Mouse (Mus musculus): ENCODE measurements around the gene Zfp385a.

Zfp385a gene

GRCm38 (mm10) chr15:103339961-103340337 lies at the start of gene Zfp385a:
Gene Zfp385a (minus strand): TSS chr15:103340093.
- no peak for DNase-seq (ENCODE audit: low spot score)

- DNase-seq (ENCODE audit: low spot score) = peak; percentile 62
Measured at GRCm38 (mm10) chr15:103388556-103389145, 48.8 kb upstream of the Zfp385a start.

GRCm38 (mm10) chr15:103383771-103384488 lies 44.0 kb upstream of the Zfp385a start:
- DNase-seq (ENCODE audit: low spot score) = no peak

- DNase-seq (ENCODE audit: low spot score) = peak; percentile 61
Measured at GRCm38 (mm10) chr15:103382795-103383406, 43.0 kb upstream of the Zfp385a start.

DNA sequence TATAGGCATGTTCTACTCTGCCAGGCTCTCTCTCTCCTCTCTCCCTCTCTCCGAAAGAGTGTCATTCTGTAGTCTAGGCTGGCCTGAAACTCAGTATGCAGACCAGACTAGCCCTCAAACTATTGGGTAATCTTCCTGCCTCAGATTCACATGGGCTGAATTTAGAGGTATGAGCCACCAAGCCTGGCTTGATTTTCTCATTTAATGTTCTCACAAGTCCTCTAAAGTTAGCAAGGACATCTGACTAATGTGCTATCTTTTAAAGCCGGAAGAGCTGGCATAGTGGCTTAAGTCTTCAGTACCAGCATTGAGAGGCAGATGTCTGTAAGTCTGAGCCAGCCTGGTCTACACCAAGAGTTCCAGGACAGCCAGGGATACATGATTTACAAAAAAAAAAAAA lies 42.2 kb upstream of the Zfp385a start:
- DNase-seq (ENCODE audit: low spot score) = no peak

DNA sequence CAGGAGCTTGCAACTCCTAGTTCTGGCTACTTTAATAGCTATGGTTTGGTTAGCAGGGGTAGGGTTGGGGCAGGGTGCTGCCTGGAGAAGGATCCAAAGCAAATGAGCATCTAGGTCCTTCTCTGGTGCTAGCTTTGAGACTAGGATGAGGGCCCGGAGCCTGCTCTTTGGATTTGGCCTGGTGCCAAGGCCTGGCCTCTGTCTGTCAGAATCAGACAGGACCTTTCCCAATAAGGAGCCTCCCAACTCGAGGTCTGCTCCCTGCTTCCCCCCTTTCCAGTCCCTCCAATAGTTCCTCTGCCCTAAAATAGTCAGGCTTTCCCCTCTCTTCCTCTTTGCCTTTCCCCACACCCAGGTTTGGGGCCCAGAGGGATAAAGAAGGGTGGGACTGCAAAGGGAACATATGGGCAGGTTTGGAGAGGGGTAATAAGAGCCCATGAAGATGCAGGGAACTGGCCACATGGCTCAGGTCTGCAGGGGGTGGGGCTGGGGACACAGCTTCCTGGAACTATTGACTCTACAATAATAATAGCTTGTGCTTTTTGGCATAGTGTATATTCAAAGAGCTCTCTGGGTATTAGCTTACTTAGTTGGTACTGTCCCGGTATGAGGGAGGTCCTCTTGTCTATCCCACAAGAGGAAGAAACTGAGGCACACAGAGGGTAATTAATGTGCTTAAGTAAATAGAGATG lies 38.9 kb upstream of the Zfp385a start:
- DNase-seq (ENCODE audit: low spot score) = no peak

DNA sequence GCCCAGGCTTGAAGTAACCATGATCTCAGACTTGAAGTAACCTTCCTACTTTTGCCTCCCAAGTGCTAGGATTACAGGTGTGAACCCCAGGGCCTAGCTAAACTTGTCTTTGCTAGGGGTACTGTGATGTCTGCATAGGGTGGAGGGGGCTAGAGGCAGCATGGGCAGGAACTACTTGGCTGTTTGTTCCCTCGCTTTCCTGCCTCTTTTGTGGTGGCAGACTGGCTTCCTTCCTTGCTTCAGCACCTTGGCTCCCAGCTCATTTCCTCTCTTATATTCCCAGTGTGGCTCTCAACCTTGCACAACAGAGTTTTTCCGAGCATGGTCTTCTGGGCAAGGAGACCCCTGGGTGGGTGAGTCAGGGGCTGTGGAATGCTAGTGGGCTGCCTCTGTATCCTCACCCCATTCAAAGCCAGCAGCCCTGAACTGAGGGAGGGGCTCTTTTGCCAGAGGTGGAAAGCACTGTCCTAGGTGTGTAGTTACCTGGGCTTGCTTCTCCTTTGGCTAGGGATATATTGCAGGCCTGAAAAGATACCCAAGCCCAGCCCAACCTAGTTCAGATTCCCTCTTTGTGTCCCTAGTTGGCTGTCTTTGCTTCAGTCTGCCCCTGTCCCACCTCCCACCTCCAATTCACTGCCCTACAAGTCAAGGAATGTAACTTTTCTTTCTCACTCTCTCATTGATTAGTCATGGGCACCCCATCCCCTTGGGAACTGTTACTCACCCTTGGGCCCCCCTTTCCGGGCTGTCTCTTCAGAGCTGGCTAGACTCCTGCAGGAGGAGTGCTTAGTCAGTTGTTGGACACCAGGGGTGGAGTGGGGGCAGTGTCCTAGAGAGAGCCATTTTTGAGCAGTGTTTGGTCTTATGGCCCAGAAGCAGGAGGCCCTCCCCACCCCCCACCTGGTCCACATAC lies 38.1 kb upstream of the Zfp385a start:
- no peak for DNase-seq (ENCODE audit: low spot score)

- DNase-seq (ENCODE audit: low spot score) = no peak
Measured at GRCm38 (mm10) chr15:103376837-103377269, 37.0 kb upstream of the Zfp385a start.

GRCm38 (mm10) chr15:103375112-103375800 lies 35.4 kb upstream of the Zfp385a start:
- DNase-seq (ENCODE audit: low spot score) = no peak

- no peak for DNase-seq (ENCODE audit: low spot score)
Measured at GRCm38 (mm10) chr15:103372461-103372860, 32.6 kb upstream of the Zfp385a start.

- no peak for DNase-seq (ENCODE audit: low spot score)
Measured at GRCm38 (mm10) chr15:103371741-103372140, 31.8 kb upstream of the Zfp385a start.

DNA sequence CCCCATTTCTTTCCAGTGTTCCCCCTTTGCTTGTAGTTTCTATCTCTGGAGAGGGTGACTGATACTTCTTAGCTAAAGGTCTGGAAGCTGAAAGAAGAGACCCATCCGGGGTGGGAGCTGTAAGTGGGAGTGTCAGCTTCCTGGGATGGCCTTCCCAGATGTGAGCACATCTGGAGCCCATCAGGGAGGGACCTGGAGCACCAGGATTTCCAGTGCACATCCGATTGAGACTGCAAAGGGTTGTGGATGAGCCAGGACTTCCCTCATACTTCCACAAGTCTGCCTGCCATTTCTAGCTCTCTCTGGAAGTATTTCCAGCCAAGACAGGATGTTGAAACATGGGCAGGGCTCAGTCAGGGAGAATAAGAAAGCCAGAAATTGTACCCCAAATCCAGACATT lies 31.3 kb upstream of the Zfp385a start:
- DNase-seq (ENCODE audit: low spot score) = peak; percentile 27

DNA sequence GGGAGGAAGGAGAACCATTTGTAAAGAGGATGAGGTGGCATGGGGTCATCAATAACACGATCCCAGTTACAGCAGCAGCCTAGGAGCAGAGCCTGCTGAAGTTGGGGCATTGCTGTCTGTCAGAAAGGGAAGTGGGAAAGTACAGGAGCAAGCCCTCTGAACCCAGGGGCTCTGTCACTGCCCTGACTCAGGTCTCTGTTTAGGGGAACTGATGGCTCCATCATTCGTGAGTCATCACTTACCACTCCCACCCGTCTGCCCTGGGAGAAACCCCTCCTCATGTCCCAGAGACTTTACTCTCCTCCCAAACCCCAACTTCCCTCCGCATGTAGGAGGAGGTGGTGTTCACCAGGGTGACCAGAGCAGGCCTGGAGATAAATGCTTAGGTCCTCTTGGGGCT lies 30.6 kb upstream of the Zfp385a start:
- DNase-seq (ENCODE audit: low spot score) = no peak

DNA sequence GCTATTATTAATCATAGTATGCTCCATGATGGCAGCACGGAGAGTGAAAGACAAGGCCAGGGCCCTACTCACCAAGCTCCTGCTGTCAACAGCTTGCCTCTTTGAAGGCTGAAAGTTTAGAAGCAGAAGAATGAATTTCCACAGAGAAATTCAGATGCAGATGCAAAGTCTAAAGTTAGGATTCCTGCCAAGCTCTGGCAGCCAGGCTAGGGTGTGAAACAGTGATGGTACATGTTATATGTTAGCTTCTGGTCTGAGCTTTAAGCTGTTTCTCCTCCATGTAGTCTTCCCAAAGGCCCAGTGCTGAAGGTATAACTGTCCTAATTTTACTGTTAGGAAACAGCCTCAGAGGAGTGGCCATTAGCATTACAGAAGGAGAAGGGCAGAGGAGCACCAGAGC lies 29.2 kb upstream of the Zfp385a start:
- no peak for DNase-seq (ENCODE audit: low spot score)

- no peak for DNase-seq (ENCODE audit: low spot score)
Measured at GRCm38 (mm10) chr15:103368179-103368940, 28.5 kb upstream of the Zfp385a start.

- peak; percentile 67 for DNase-seq (ENCODE audit: low spot score)
Measured at GRCm38 (mm10) chr15:103366376-103367149, 26.7 kb upstream of the Zfp385a start, which contains the start of gene Itga5. Gene Itga5 (minus strand): TSS chr15:103366763.

- DNase-seq (ENCODE audit: low spot score) = peak; percentile 57
Measured at GRCm38 (mm10) chr15:103365471-103366375, 25.8 kb upstream of the Zfp385a start.

GRCm38 (mm10) chr15:103364761-103365160 lies 24.9 kb upstream of the Zfp385a start:
- no peak for DNase-seq (ENCODE audit: low spot score)
